Mouse (Mus musculus) embryonic fibroblast, embryonic 13.5 days (primary cell): ENCODE data around the gene Fam102a. TPM values are rescaled to one million over a fixed set of nuclear protein-coding genes. Genes with fewer than 3 reads are reported as not detected.

ENCODE experiments used
- H3K27ac ChIP-seq: 2 replicates; pipeline ENCODE4 v1.5.1; 2012; ENCODE audit warnings: low read length, control low read depth, inconsistent platforms; ENCODE audit not compliant: insufficient read depth
- H3K4me1 ChIP-seq: 2 replicates; pipeline ENCODE4 v1.6.1; 2011; ENCODE audit warnings: low read length; ENCODE audit not compliant: control insufficient read depth, insufficient read depth
- H3K4me3 ChIP-seq: 2 replicates; pipeline ENCODE4 v1.5.1; 2011; ENCODE audit warnings: mild to moderate bottlenecking, control low read depth, low read length; ENCODE audit not compliant: insufficient read depth
- CTCF ChIP-seq: IDR thresholded peaks from 2 replicates; pipeline ENCODE4 v1.5.1; 2011; ENCODE audit warnings: mild to moderate bottlenecking, control low read depth, low read length, moderate library complexity, borderline replicate concordance; ENCODE audit not compliant: insufficient read depth
- POLR2A ChIP-seq: IDR thresholded peaks from 2 replicates; pipeline ENCODE4 v1.6.1; 2011; ENCODE audit warnings: low read depth, mild to moderate bottlenecking, control low read depth, low read length, moderate library complexity
- polyA plus RNA-seq: library from polyadenylated mRNA; stranded (reverse); fragments of >200 nt; gene quantifications from 2 replicates; pipeline ENCODE4 v1.2.4, GENCODE M21; 2011; ENCODE audit warnings: low read depth; ENCODE audit not compliant: missing spikeins, insufficient read length

Fam102a gene
- polyA plus RNA-seq, 1 experiment, result 8.9 TPM

GRCm38 (mm10) chr2:32587731-32588321, 52.7 kb downstream of the Fam102a start:
- Histone ChIP-seq H3K4me1 (peaks cover 7% of the 10 kb centered on the region), H3K4me3 (peak overlapping the region; percentile 87), H3K27ac (no peak overlapping the region)
- TF ChIP-seq POLR2A, result no peak
- TF ChIP-seq CTCF, result no peak

GRCm38 (mm10) chr2:32589213-32589795, 54.2 kb downstream of the Fam102a start:
- peaks cover 7% of the 10 kb centered on the region for H3K4me1 ChIP-seq
- H3K4me3 ChIP-seq, result no peak overlapping the region
- no peak overlapping the region for H3K27ac ChIP-seq
- no peak for TF ChIP-seq POLR2A
- no peak for TF ChIP-seq CTCF

- no peak overlapping the region for H3K27ac ChIP-seq
- H3K4me1 ChIP-seq, result peaks cover 7% of the 10 kb centered on the region
- TF ChIP-seq POLR2A (no peak), CTCF (no peak)
- no peak overlapping the region for H3K4me3 ChIP-seq
Observed at GRCm38 (mm10) chr2:32590224-32590623, 55.1 kb downstream of the Fam102a start.

DNA sequence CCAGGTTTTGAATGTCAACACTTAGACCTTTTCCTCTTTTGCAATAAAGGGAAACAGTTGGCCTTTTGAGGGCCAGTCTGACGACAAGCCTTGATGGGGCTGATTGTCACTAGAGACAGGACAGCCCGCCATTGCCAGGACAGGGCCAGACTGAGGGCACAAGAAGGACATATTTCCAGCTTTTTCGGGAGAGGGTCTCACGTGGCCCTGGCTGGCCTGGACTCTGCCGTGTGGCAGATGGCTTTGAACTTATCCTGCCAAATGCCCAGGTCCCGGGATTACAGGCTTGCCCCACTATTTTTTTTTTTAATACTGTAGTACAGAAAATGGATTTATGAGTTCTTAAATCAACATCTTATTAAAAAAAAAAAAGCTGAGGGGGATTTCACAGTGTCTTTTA, 56.1 kb downstream of the Fam102a start:
- no peak overlapping the region for H3K27ac ChIP-seq
- peaks cover 7% of the 10 kb centered on the region for H3K4me1 ChIP-seq
- no peak for TF ChIP-seq POLR2A
- no peak for TF ChIP-seq CTCF
- no peak overlapping the region for H3K4me3 ChIP-seq

- no peak for TF ChIP-seq CTCF
- TF ChIP-seq POLR2A, result no peak
- Histone ChIP-seq H3K4me3 (no peak overlapping the region), H3K4me1 (no peaks in the 10 kb centered on the region), H3K27ac (no peak overlapping the region)
Observed at GRCm38 (mm10) chr2:32596725-32597124, 61.6 kb downstream of the Fam102a start.

- Histone ChIP-seq H3K4me3 (no peak overlapping the region), H3K4me1 (no peaks in the 10 kb centered on the region; the same call in 1 of the 2 replicates), H3K27ac (no peak overlapping the region)
- TF ChIP-seq POLR2A (no peak), CTCF (no peak)
Observed at GRCm38 (mm10) chr2:32597248-32597647, 62.1 kb downstream of the Fam102a start.

GRCm38 (mm10) chr2:32597699-32598098, 62.6 kb downstream of the Fam102a start:
- no peak for TF ChIP-seq CTCF
- TF ChIP-seq POLR2A, result no peak
- Histone ChIP-seq H3K4me3 (no peak overlapping the region), H3K4me1 (no peaks in the 10 kb centered on the region; the same call in 1 of the 2 replicates), H3K27ac (no peak overlapping the region)

GRCm38 (mm10) chr2:32598506-32598905, 63.4 kb downstream of the Fam102a start:
- no peak for TF ChIP-seq CTCF
- no peak for TF ChIP-seq POLR2A

GRCm38 (mm10) chr2:32599409-32599808, 64.3 kb downstream of the Fam102a start, which contains the start of gene St6galnac6:
TSS of gene St6galnac6 (plus strand) at chr2:32599709.
- Histone ChIP-seq H3K4me3 (no peak within 1 kb of the TSS), H3K4me1 (no peaks in the 10 kb centered on the region; the same call in 1 of the 2 replicates), H3K27ac (no peak within 1 kb of the TSS)
- TF ChIP-seq POLR2A (no peak), CTCF (no peak)

More at GRCm38 (mm10) chr2:32598506-32598905, 63.4 kb downstream of the Fam102a start:
- H3K4me3 ChIP-seq, result no peak overlapping the region
- no peak overlapping the region for H3K27ac ChIP-seq
- H3K4me1 ChIP-seq, result no peaks in the 10 kb centered on the region; the same call in 1 of the 2 replicates

DNA sequence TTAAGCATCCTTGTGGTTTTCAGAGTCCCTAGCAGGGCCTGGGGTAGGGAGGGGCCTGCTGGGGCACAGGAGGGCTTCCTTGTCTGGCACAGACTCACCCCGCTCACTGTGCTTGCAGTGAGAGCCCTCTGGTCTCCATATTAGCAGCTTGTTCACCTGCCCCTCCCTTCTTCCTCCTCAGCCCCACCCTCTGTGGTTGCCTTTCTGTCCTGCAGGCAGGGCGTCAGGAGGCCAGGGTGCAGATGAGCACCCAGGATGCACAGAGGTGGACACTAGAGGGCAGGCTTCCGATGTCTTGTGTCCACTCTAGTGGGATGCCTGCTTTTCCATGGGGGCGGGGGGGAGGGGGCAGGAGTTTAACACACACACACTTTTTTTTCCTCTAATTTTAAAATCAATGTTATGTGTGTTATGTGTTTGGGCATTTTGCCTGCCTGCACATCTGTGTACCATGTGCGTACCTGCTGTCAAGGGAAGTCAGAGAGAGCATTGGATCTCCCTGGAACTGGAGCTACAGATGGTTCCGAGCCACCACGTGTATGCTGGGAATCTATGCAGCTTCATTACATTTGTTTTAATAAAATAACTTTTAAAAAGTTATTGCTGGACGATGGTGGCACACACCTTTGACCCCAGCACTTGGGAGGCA, 66.4 kb downstream of the Fam102a start:
- TF ChIP-seq POLR2A (no peak), CTCF (peak; percentile 76; the same call in 1 of the 2 replicates)
- Histone ChIP-seq H3K4me3 (no peak overlapping the region), H3K4me1 (no peaks in the 10 kb centered on the region; the same call in 1 of the 2 replicates), H3K27ac (no peak overlapping the region)
